Mouse (Mus musculus) liver, embryonic 18 days (tissue): Measurements from ENCODE around the gene Hrasls5. TPM values are rescaled to one million over a fixed set of nuclear protein-coding genes. Genes with fewer than 3 reads are reported as not detected.

Experiments used
- polyA plus RNA-seq: library from polyadenylated mRNA; depleted of rRNA; stranded (reverse); fragments of >200 nt; gene quantifications from 2 replicates; pipeline ENCODE4 v1.2.3, GENCODE M21; 2012; rRNA removed

Gene Hrasls5
- polyA plus RNA-seq = not detected in 2 replicates

DNA sequence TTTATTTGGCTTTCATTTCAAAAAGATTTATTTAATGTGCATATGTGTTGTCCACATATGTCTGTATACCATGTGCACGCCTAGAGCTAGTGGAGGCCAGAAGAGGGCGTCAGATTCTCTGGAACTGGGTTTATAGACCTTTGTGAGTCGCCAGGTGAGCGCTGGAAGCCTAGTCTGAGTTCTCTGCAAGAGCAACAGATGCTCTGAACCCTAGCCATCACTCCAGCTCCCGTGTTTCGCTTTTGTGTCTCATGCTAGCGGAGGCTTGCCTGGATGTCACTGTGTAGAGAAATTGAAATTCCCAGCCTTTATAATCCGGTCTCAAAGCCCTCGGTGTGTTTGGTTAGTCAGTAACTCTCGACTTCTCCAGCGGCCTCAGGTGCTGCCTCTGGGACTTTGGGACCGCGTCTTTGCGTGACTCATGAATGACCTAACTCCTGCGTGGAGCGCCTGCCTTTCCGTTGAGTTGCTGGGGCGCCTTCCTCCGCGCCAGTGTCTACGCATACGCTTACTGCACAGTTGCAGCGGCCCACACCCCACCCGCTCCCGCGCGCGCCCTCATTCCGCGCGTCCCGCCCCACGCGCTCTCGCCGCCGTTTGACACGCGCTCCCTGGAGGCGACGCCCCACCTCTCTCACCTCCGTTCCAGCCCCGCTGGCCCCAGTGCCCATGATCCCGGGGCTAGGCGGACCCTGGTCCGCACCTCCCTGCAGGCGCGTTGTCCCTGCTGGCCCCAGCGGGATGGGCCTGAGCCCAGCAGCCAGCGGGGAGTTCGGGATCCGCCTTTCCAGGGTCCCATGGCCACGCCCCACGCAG lies at the start of gene Hrasls5:
TSS of gene Hrasls5 (plus strand) at position 600 of the 816 bp plus-strand sequence.

DNA sequence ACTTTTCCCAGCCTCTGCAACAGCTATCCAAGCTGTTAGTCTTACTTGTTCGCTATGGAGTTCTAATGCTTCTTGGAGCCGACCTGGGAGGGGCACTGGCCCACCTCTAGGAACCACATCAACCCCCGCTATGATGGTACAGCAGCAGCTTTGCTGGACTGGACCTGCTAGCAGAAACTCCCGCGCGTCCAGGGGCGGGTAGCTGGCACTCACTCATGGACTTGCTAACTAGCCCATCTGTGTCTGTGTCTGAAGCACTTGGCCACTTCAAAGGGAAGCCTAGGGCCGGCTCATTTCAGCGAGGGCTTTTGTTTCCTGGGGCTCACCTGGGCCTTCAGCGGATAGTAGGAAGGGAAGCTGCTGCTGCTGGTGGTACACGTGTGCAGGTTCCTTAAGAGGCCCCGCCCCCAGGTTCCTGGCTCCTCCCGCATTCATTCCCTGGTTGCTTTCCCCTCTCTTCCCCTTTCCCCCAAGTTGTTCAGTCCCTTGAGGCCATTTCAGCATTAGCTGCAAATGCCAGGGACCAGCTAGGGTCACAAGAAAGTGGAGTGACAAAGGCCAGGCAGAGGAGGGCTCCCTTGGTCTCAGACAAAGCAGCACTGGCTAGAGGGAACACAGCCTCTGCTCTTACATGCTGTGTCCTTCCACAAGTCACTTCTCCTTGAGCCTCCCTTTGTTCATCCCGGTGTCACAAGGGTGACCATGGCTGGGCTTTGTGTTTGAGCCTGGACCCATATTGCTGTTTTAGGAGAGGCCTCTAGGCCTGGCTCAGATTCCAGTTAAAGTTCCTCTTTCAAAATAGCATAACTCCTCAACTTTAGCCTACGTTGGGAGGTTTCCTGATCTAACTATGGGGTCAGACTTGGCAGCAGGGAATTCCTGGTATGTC lies 5.3 kb upstream of the Hrasls5 start, which contains the start of gene Lgals12:
TSS of gene Lgals12 (minus strand) at position 393 of the 889 bp plus-strand sequence.

Other genes starting within 250 kb of the Hrasls5 start
- gene Spindoc, start 229.5 kb upstream of the Hrasls5 start, polyA plus RNA-seq = 2.4 and 3.2 TPM in 2 replicates
- 4.2 and 4.6 TPM in 2 replicates for gene 2700081O15Rik, start 194.9 kb upstream of the Hrasls5 start, polyA plus RNA-seq
- 48.5 and 50.4 TPM in 2 replicates for gene Rtn3, start 129.3 kb upstream of the Hrasls5 start, polyA plus RNA-seq
- gene Atl3, start 118.5 kb upstream of the Hrasls5 start, polyA plus RNA-seq = 8.3 TPM in 2 replicates
- 10.5 and 13.8 TPM in 2 replicates for gene Pla2g16, start 55.1 kb upstream of the Hrasls5 start, polyA plus RNA-seq
- 0.01 TPM in 1 of 2 replicates, not detected in the other for gene Lgals12, start 5.3 kb upstream of the Hrasls5 start, polyA plus RNA-seq
- gene Slc22a19, start 98.8 kb downstream of the Hrasls5 start, polyA plus RNA-seq = not detected in 2 replicates
- gene Slc22a26, start 190.1 kb downstream of the Hrasls5 start, polyA plus RNA-seq = 0.03 and 0.05 TPM in 2 replicates